Mouse (Mus musculus) heart, adult 8-10 months (tissue): Measurements from ENCODE around the gene Eif1ad. TPM values are rescaled to one million over a fixed set of nuclear protein-coding genes. Genes with fewer than 3 reads are reported as not detected.
"Not testable (repeated sequence)": the region's sequence is repeated elsewhere in the genome, so short reads cannot be mapped to it uniquely, and the experiment has no call there.

ENCODE experiments used
- DNase-seq: peaks from one replicate; pipeline ENCODE4 v3.0.0; 2022; ENCODE audit warnings: low spot score
- total RNA-seq, 4 experiments: library from RNA; stranded (reverse); gene quantifications; 2 replicates each; pipeline ENCODE4 v1.2.4; 2022

Gene Eif1ad
- total RNA-seq, 4 experiments from 2014 or later: 15.7 to 21.5 (median 19.6) TPM

GRCm38 (mm10) chr19:5377446-5377845 lies 10.9 kb downstream of the Eif1ad start:
- DNase-seq: no peak

GRCm38 (mm10) chr19:5383326-5383725 lies 16.8 kb downstream of the Eif1ad start:
- DNase-seq: no peak

DNA sequence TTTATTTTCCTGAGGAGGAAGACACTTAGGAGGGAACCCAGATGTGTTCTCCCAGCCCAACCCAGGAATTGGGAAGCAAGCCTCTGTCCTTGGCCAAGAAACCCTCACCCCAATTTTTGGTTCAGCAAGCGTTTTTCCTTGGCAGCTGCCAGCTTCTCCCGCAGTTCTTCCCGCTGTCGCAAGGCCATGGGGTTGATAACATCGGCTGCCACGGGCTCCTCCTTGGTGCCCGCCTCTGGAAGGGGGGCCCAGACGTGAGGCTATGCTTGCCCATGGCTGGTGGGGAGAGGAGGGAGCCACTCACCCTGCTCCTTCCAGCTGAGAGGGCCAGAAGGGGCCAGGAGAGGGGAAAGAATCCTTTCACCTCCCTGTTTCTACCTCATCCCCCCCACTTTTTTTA lies 18.2 kb downstream of the Eif1ad start:
- DNase-seq: no peak

GRCm38 (mm10) chr19:5388011-5388441 lies 21.5 kb downstream of the Eif1ad start:
- no peak for DNase-seq

DNA sequence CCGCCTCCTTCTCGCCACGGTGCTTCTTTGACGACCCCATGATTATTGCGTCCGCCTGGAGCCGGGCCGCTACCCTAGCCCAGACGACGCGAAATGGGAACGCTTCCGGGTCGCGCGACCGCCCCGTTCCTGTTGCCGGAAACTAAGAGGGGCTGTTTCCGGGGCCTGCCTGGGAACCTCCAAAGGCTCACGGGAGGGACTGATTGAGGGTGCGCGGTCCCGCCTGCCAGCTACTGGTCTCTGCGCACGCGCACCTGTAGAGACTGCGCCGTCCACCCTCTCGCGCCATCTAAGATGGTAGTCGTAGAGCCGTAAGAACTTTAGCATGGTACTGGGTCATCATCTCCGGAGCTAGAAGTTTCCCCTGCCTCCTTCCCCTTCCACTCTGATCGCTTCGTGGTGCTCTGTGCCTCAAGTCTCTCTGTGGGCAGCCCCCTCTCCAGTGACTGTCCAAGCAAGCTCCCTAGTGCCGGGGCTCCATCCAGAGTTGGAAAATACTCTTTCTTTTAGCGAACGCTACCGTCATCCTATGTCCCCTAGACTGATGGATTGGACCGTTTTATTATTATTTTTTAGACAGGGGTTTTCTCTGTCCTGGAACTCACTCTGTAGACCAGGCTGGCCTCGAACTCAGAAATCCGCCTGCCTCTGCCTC lies 22.2 kb downstream of the Eif1ad start, which contains the start of gene Sart1:
Sart1 (minus strand) TSS at position 116 of the 655 bp plus-strand sequence.
- peak; percentile 96 for DNase-seq

- DNase-seq: no peak
These were observed 23.1 kb downstream of the Eif1ad start for GRCm38 (mm10) chr19:5389647-5390046.

- no peak for DNase-seq
These were observed 23.9 kb downstream of the Eif1ad start for GRCm38 (mm10) chr19:5390416-5390815.

GRCm38 (mm10) chr19:5392892-5393291 lies 26.4 kb downstream of the Eif1ad start:
- DNase-seq: peak; percentile 51

- DNase-seq: no peak
These were observed 27.6 kb downstream of the Eif1ad start for GRCm38 (mm10) chr19:5394168-5394567.

GRCm38 (mm10) chr19:5395371-5395770 lies 28.8 kb downstream of the Eif1ad start:
- DNase-seq: no peak

DNA sequence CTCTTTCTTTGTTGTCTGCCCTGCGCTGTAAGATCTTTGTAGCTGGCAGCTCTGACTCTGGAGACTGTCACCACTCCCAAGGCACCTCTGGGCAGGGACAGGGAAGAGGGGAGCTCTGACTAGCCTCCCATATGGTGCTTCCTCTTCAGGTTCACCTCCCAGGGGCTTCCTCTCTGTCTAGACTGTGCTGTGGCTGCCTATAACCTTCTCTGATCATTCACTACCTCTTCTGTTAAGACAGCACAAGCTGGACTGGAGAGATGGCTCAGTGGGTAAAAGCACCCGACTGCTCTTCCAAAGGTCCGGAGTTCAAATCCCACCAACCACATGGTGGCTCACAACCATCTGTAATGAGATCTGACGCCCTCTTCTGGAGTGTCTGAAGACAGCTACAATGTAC lies 34.5 kb downstream of the Eif1ad start:
- not testable (repeated sequence) for DNase-seq

DNA sequence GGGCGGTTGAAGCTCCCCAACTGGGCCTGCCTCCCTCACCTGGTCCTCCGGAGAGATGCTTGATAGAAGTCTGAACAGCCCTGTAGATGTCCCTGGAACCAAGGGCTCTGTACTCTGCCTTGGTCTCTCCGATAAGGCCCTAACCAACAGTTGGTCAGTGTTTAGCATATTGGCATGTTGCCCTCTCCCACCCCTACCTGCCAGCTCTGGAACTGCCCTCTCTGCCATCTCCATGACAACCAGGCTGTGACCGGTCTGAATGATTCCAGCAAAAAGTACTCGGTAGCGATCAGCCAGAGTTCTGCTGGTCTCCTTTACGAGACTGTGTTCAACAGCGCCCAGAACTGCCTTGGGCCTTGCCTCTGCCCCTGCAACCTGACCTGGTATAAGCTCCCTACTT lies 35.8 kb downstream of the Eif1ad start, which contains the start of gene Tsga10ip:
Tsga10ip (minus strand) TSS at position 234 of the 400 bp plus-strand sequence.
- no peak for DNase-seq

- DNase-seq: no peak
These were observed 39.4 kb downstream of the Eif1ad start for GRCm38 (mm10) chr19:5405924-5406323.

DNA sequence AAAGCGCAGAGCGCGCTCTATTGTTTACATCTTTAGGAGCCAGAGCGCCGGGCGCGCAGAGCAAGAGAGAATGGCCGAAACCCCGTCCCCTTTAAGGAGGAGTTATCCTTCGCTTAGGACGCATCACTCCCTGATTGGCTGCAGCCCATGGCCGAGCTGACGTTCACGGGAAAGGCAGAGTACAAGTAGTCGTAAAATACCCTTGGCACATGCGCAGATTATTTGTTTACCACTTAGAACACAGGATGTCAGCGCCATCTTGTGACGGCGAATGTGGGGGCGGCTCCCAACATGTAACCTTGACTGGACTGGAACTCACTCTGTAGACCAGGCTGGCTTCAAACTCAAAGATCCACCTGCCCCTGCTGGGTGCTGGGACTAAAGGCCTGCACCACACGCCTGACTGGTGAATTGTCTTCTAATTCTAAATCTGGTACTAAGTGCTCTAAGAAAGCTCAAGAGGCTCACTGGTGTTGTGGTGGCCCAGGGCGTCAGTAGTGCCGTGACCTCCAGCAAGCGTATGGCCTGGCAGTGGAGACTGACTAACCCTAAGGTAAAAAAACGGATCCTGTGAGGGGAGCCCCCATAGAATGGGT lies 40.1 kb downstream of the Eif1ad start:
- not testable (repeated sequence) for DNase-seq

- no peak for DNase-seq
These were observed 40.6 kb downstream of the Eif1ad start for GRCm38 (mm10) chr19:5407133-5407532.

DNA sequence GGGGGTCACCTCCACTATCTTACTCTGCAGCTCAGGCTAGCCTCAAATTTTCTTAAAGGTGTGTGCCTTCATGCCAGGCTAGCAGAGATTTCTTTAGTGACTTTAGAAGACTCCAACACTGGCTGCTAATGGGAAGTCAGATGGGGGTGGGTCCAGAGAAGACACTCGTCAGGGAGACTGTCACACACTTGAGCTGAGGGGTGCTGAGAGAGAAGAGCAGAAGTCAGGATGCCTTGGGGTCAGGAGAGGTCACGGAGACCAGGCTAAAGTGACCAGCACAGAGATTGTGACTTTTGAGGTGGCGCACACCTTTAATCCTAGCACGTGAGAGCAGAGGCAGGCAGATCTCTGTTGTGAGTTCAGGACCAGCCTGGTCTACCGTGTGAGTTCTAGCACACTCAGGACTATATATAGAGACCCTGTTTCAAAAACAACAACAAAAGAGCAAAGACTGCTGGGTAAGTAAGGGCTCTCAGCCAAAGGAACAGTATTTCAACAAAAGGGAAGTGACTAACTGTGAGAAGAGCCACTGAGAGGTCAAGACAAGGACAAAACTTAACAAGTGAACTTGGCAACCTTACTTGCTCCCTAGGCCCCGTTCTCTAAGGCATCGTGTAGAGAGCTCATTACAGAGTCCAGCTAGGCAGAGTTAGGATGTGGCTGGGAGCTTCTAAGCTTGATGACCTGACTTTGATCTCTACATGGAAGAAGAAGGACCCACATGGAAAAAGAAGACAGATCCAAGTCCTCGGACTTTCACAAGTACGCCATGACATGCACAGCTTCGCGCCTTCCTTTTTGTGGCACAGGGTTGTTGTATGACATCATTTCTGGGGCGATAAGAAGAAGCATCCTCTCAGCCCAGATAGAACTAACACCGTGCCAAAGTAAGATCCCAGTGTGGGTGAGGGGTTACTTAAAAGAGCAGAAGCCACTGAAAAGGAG lies 41.8 kb downstream of the Eif1ad start:
- peak; percentile 84 for DNase-seq

- no peak for DNase-seq
These were observed 42.5 kb downstream of the Eif1ad start for GRCm38 (mm10) chr19:5409068-5409467.

- no peak for DNase-seq
These were observed 44.1 kb downstream of the Eif1ad start for GRCm38 (mm10) chr19:5410641-5411040.

DNA sequence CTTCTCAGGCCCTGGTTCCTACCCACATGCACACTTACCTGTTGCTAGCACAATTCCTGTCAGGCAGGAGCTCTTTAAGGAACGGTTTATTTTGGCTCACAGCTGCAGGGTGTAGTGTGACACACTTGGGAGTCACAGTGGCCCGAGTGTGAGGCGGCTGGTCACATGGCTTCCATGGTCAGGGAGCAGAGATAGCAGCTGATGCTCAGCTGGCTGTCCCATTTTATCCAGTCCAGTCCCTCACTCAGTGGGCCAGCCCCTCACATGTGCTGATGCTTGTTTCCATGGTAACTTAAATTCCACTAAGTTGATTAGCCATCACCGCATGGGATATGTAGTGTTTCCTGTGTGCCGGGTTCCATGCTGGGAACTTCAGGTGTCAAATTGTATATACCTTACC lies 45.4 kb downstream of the Eif1ad start:
- no peak for DNase-seq

DNA sequence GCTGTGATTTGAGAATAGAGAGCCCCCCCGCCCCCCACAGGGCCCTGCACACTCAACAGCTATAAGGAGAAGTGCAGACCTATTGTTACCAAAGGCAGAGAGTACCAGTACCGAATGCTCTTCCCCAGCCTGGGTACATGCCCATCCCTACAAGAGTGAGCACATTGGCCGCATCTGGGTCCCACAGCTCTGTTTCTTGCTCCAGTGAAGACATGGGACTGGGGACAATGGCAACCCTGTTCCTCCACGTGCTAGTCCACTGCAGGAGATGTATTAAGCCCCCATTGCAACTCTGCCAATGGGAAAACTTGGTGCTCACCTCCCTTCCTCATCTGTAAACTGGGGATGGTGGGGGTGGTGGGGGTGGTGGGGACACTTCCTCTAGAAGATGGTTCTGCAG lies 47.3 kb downstream of the Eif1ad start:
- no peak for DNase-seq

DNA sequence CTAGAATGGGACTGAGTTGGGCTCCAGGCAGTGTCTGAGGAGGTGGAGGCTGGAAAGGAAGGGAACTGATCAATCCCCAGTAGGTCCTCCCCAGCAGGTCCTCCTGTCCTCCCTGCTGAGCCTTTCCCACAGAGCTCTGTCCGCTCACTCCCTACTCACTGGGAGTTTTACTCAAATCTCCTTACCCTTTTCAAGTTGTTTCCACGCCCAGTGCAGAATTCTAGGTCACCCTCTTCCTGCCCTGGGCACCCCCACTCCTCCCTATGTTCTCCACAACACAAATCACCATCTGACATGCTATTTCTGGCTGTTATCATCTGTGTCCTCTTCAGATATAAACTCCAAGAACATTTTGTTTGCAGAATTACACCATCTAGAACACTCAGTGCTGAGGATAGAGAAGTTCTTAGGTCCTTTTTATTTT lies 48.0 kb downstream of the Eif1ad start:
- DNase-seq: peak; percentile 80
